Mouse (Mus musculus) Patski (cell line): Measurements from ENCODE around the gene Pidd1. TPM values are rescaled to one million over a fixed set of nuclear protein-coding genes. Genes with fewer than 3 reads are reported as not detected.

Source experiments
- ATAC-seq: fragments of 100-300 bp; one replicate; pipeline ENCODE4 v1.8.0; 2021
- CTCF ChIA-PET: fragments of 350-600 bp; sonication (Branson Sonifier 250); formaldehyde crosslinking; loops from one replicate; lab custom pipeline; 2022; ENCODE audit warnings: inconsistent platforms; lab: Charles Lee
- POLR2A ChIA-PET: fragments of 350-600 bp; sonication (Branson Sonifier 250); formaldehyde crosslinking; loops from one replicate; lab custom pipeline; 2022; ENCODE audit warnings: antibody characterized with exemption, inconsistent platforms; lab: Charles Lee
- DNase-seq: peaks from one replicate; pipeline ENCODE4 v3.0.0-alpha.2; 2011; ENCODE audit warnings: low read depth, low spot score
- H3K27me3 ChIP-seq: fragments of 371-371 bp; one replicate; pipeline ENCODE4 v1.5.1; 2021
- CTCF ChIP-seq: fragments of 100-300 bp; IDR thresholded peaks from one replicate; pipeline ENCODE4 v1.5.1; 2021
- in situ Hi-C: fragments of 300-500 bp; cut with MboI; formaldehyde crosslinking; loops from 3 replicates; pipeline ENCODE4 v1.11.1; 2018; ENCODE audit warnings: low pct_unique_long_range_greater_than_20kb, mixed read lengths
- polyA plus RNA-seq: library from polyadenylated mRNA; unstranded; gene quantifications from one replicate; pipeline ENCODE4 v1.2.3, GENCODE M21; 2021

The Pidd1 gene
- polyA plus RNA-seq, 1 experiment from 2014 or later, result 4.9 TPM

DNA sequence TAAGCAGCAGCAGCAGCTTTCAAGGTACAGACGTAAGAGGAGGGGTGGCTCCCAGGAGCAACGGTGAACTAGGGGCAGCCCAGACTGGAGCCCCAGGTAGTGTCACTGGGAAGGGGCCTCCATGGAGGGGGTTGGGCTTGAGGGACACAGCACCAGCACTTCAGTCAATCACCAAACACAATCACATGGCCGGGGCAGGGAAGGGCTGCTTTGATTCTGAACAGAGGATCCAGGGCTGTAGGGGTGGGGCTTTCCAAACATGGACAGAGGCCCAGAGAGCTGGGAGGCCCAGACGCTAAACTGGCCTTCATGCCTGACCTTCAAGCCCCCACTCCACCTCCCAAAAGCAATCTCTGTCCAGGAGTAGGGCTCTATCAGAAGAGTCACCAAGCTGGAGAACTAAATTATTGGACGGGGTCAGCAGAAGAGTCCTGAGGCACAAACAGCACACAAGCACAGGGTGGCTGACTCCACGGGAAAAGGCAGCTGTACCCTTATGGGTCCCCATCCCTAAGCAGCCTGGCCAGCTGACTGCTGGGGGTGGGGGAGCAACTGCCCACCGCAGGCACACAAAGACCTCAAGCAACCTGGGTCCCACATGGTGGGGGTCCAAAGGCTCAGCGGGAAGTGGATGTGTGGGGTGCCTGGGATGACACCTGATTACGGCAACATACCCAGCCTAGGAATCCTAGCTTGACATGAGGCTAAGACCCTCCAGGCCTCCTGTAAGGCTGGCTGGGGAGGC lies 13.8 kb downstream of the Pidd1 start:
- no peak for TF ChIP-seq CTCF
- no peak for DNase-seq
- in situ Hi-C loops, result no loop called here

DNA sequence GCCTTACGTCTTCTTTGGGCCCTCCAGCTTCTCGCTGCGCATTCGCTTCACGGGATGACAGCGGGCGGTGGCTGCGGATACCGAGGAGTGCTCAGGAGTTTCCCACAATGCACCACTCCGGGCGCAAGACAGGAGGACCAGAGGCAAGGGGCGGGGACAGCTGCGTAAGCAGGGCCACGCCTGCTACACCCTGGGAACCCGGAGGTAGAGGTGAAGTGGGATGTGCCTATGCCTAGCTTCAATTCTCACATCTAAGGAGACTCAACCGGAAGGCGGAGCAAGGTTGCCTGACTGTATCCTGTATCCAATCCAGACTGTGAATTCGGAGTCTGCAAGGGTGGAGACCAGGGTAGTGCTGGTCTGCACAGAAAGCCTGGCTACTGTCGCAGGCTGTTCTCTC lies 14.5 kb downstream of the Pidd1 start, which contains the start of gene Cend1:
Gene Cend1 (minus strand): TSS at position 182 of the 400 bp plus-strand sequence.
- CTCF ChIA-PET, result interaction anchor here (1.3 to 2.0 kb wide), 2 partner anchors 11 to 13 kb away, joined by 4 to 6 read pairs; no protein-coding TSS in a partner anchor
- no peak for DNase-seq
- POLR2A ChIA-PET, result interaction anchor here (0.6 kb wide), 1 partner anchor 14 kb away, joined by 3 read pairs; no protein-coding TSS in a partner anchor

More for the DNA sequence above, 13.8 kb downstream of the Pidd1 start:
- ATAC-seq, result no peak
- H3K27me3 ChIP-seq, result no peaks in the 10 kb centered on the region
- ChIA-PET POLR2A (no interaction called here), CTCF (no interaction called here)

DNA sequence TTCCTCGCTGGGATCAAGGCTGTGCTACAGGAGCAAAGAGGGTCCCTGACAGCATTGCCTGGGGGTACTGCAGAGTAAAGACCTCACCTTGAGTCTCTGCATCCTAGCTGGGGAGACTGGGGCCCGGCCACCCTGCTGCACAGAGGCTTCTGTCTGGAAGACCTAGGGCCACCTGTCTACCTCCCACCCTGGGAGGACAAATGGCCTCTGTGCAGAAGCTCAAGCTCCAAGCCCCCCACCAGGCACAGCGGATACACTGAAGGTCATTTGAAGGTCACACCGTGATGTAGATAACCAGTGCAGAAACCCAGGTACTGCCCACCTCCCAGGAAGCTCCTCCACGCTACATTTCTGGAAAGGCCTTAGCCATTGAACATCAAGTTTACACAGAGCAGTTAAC lies 15.1 kb downstream of the Pidd1 start:
- in situ Hi-C loops, result no loop called here
- ChIA-PET POLR2A (interaction anchor here (0.5 to 0.9 kb wide), 2 partner anchors 8 to 205 kb away, joined by 3 to 8 read pairs; no protein-coding TSS in a partner anchor), CTCF (interaction anchor here (1.3 to 2.0 kb wide), 2 partner anchors 10 to 14 kb away, joined by 4 to 6 read pairs; no protein-coding TSS in a partner anchor)
- no peaks in the 10 kb centered on the region for H3K27me3 ChIP-seq
- TF ChIP-seq CTCF, result no peak
- no peak for ATAC-seq
- DNase-seq, result no peak

More for the DNA sequence above, 14.5 kb downstream of the Pidd1 start, which contains the start of gene Cend1:
- no peaks in the 10 kb centered on the region for H3K27me3 ChIP-seq
- TF ChIP-seq CTCF, result no peak
- ATAC-seq, result no peak
- in situ Hi-C loops, result no loop called here

DNA sequence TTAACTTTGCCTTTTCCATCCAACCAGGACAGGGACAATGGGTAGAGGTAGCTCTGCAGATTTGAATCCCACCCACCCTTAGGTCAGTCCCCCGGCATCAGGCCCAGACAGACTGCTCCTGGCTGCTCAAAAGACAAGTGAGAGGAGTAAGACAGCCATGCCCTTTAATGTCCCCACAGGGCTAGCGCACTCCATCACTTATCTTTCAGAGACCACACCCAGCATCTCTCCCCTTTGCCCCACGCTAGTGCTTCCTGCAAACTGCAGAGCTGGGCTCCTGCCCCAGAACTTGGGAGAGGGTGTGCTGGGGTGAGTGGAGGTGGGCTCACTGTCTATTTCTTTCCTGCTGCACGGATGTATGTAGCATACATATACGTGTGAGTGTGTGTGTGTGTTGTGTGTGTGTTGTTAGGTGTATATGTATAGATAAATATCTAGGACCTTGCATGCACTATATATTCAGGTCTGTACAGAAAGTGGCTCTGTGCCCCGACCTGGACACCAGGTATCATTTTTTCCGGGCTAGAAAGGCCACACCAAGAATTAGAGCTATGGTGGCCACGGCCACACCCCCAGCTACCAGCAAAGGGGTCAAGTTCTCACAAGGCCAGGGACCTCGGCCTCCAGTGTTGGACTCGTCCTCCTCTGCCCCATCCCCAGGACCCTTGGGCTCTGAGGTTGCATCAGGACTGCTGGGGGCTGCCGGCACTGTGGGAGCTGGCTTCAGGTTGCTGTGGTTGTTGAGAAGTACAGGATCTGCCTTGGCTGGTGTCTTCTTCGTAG lies 16.7 kb downstream of the Pidd1 start:
- no peak for DNase-seq
- ChIA-PET POLR2A (no interaction called here), CTCF (interaction anchor here (1.2 to 2.0 kb wide), 3 partner anchors 9 to 13 kb away, joined by 3 to 7 read pairs (median 6); no protein-coding TSS in a partner anchor)
- ATAC-seq, result no peak
- H3K27me3 ChIP-seq, result no peaks in the 10 kb centered on the region
- in situ Hi-C loops, result no loop called here
- no peak for TF ChIP-seq CTCF

DNA sequence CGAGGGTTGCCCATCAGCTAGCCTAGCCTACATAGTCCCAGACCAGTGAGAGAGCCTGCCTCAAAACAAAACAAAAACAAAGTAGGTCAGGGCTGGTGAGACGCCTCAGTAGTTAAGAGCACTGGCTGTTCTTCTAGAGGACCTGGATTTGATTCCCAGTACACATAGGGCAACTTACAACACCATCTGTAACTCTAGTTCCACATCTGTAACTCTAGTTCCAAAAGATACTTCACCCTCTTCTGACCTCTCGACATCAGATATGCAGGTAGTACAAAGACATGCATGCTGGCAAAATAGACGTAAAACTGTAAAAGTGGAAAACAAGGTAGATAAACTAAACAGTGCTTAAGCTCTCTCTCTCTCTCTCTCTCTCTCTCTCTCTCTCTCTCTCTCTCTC lies 20.0 kb downstream of the Pidd1 start:
- POLR2A ChIA-PET, result no interaction called here
- TF ChIP-seq CTCF, result no peak
- ATAC-seq (no peak), DNase-seq (no peak)
- H3K27me3 ChIP-seq, result no peaks in the 10 kb centered on the region
- in situ Hi-C loops, result no loop called here
- CTCF ChIA-PET, result no interaction called here

DNA sequence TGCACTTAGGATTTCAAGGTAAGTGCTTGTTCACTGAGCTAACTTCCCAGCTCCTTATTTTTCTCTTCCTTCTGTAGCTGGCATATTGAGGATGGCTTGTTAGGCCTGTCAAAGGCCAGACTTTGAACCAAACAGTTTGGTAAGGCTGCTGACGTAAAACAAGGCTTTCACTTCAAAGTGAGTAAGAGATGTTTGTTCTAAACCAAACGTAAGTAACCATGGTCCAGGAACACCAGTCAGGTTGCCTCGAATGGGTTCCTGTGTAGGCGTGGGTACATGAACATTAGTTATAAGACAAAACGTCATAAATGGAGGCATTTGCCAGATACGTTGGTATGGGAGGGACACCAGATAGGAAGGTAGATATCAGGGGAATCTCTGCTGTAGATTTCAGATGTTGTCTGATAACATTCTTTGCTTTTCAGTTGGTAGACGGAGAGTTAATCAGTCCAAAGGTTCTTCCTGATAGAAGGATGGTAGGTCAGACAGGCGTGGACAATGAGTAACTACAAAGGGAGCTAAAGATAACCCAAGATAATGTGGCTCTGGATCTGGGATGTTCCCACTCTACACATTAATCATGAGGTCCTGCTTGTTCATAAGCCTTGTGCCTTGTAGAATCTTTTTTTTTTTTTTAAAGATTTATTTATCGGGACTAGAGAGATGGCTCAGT lies 23.7 kb downstream of the Pidd1 start:
- in situ Hi-C loops, result no loop called here
- H3K27me3 ChIP-seq, result no peaks in the 10 kb centered on the region
- DNase-seq (no peak), ATAC-seq (no peak)
- TF ChIP-seq CTCF, result no peak
- POLR2A ChIA-PET, result interaction anchor here (0.7 kb wide), 1 partner anchor 381 kb away, joined by 3 read pairs; no protein-coding TSS in a partner anchor
- CTCF ChIA-PET, result no interaction called here

DNA sequence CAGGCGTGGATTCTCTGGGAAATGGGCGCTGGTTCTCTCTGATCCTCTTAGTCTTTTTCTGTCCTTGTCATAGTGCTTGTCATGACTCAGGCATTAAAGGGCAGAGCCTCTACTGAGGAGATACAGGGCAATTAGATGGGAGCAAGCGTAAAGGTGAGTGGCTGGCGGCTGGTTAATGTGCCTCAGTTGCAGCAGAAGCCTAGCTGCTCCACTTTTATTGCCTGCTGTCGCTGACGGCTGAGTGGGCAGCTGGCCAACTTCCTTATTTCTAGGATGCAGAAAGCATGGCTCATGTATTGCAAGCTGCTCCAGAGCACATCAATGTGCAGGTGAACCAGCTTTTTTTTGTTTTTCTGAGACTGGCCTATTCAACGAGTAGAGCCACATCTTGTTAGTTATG lies 24.9 kb downstream of the Pidd1 start:
- CTCF ChIA-PET, result interaction anchor here (1.6 kb wide), 1 partner anchor 9 kb away, joined by 6 read pairs; no protein-coding TSS in a partner anchor
- H3K27me3 ChIP-seq, result no peaks in the 10 kb centered on the region
- in situ Hi-C loops, result no loop called here
- POLR2A ChIA-PET, result no interaction called here
- no peak for TF ChIP-seq CTCF
- ATAC-seq (no peak), DNase-seq (no peak)

DNA sequence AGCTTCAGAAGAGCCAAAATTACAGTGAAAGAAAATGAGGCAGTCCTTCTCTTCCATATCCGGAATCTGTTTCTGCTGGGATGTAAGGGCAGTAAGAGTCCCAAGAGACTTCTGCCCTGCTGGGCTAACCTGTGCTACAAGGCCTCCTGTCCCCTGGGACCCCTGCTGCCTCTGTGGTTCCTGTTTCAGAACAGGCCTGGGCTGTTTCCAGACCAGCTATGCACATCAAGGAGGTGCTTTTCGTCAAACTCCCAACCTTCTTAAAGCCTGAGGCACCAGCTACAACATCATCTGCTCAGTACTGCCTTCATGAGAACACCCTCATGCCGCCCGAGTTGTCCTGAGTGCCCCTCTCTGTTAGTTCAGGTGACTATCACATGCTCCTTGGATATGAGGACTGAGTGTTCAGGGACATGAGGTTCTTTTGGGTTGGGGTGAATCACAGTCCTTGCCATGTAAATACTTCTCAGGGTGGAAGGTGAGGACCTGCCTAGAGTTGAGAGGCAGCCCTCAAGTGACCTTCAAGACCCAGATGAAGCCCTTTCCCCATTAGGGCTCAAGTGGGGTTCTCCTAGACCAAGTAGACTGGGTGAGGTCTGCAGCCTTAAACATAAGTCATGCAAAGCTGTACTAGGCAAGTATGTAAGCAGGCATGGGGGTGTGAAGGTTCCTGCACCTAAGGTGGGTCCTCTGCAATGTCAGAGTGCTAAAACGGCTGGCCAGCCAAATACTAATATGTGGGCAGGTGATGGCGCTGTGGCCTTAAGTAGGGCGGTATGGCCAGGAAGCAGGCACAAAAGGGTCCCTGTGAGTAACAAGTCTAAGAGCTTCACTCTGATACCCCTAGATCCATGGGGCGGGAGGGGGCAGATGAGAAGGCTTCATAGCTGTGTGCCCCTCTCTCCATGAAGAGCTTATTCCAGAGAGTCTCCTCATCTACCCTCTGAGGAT lies 25.8 kb downstream of the Pidd1 start:
- POLR2A ChIA-PET, result no interaction called here
- no peak for TF ChIP-seq CTCF
- CTCF ChIA-PET, result interaction anchor here (1.6 kb wide), 1 partner anchor 10 kb away, joined by 6 read pairs; no protein-coding TSS in a partner anchor
- in situ Hi-C loops, result no loop called here
- no peak for ATAC-seq
- DNase-seq, result no peak
- no peaks in the 10 kb centered on the region for H3K27me3 ChIP-seq
